Mouse (Mus musculus) T-helper 2 cell (primary cell): ENCODE measurements at regions not wholly inside any gene's neighbourhood (a gene's known extent, or its start where the extent isn't known, plus 50 kb on each side); places are given as distances from the start of the nearest gene placed in this dataset.

Experiments used
- in situ Hi-C: fragments of 300-600 bp; cut with MboI, MseI; formaldehyde crosslinking; loops from one replicate; pipeline ENCODE4 v1.15.1; 2025; ENCODE audit warnings: high pct_unique_total_duplicates

- in situ Hi-C loops = no loop called here
These were observed 51.0 kb upstream of the Mrps10 start for GRCm38 (mm10) chr17:47317651-47318050.

- in situ Hi-C loops = no loop called here
These were observed 55.5 kb upstream of the Mrps10 start for GRCm38 (mm10) chr17:47313162-47313561.

- in situ Hi-C loops = no loop called here
These were observed 57.4 kb upstream of the Mrps10 start for GRCm38 (mm10) chr17:47311272-47311671.

GRCm38 (mm10) chr17:47306027-47306761 lies 62.5 kb upstream of the Mrps10 start:
- in situ Hi-C loops = no loop called here

- in situ Hi-C loops = no loop called here
These were observed 64.1 kb upstream of the Mrps10 start for GRCm38 (mm10) chr17:47304463-47305199.

GRCm38 (mm10) chr17:47303600-47303999 lies 65.1 kb upstream of the Mrps10 start:
- in situ Hi-C loops = no loop called here

- in situ Hi-C loops = no loop called here
These were observed 70.2 kb upstream of the Mrps10 start for GRCm38 (mm10) chr17:47298396-47298919.

- in situ Hi-C loops = no loop called here
These were observed 70.7 kb upstream of the Mrps10 start for GRCm38 (mm10) chr17:47297965-47298364.

GRCm38 (mm10) chr17:47296709-47297450 lies 71.8 kb upstream of the Mrps10 start:
- in situ Hi-C loops = no loop called here

GRCm38 (mm10) chr17:47295315-47296011 lies 73.2 kb upstream of the Mrps10 start:
- in situ Hi-C loops = no loop called here

GRCm38 (mm10) chr17:47294091-47294534 lies 74.6 kb upstream of the Mrps10 start:
- in situ Hi-C loops = no loop called here

GRCm38 (mm10) chr17:47293178-47293577 lies 75.5 kb upstream of the Mrps10 start:
- in situ Hi-C loops = no loop called here

GRCm38 (mm10) chr17:47291558-47291957 lies 77.1 kb upstream of the Mrps10 start:
- in situ Hi-C loops = no loop called here

- in situ Hi-C loops = no loop called here
These were observed 83.1 kb upstream of the Mrps10 start for GRCm38 (mm10) chr17:47285616-47286015.

GRCm38 (mm10) chr17:47284236-47284635 lies 84.5 kb upstream of the Mrps10 start:
- in situ Hi-C loops = no loop called here

- in situ Hi-C loops = no loop called here
These were observed 85.5 kb upstream of the Mrps10 start for GRCm38 (mm10) chr17:47283158-47283557.

GRCm38 (mm10) chr17:47282476-47282875 lies 86.2 kb upstream of the Mrps10 start:
- in situ Hi-C loops = no loop called here

GRCm38 (mm10) chr17:47277890-47278289 lies 90.8 kb upstream of the Mrps10 start:
- in situ Hi-C loops = no loop called here

GRCm38 (mm10) chr17:47276639-47277038 lies 92.0 kb upstream of the Mrps10 start:
- in situ Hi-C loops = no loop called here

- in situ Hi-C loops = no loop called here
These were observed 92.8 kb upstream of the Mrps10 start for GRCm38 (mm10) chr17:47275796-47276311.

- in situ Hi-C loops = no loop called here
These were observed 95.4 kb upstream of the Mrps10 start for GRCm38 (mm10) chr17:47273309-47273708.
